Mouse (Mus musculus): ENCODE results near the gene Usp33.

GRCm38 (mm10) chr3:152353434-152354177 is 7.3 kb downstream of the Usp33 start:
- TF ChIP-seq POLR2A (IDR thresholded peaks at IDR 0.05; ENCODE audit: borderline replicate concordance, insufficient read depth, low read length) (no peak), CTCF (IDR thresholded peaks at IDR 0.05; ENCODE audit: borderline replicate concordance, insufficient read depth, low read depth, low read length) (no peak)

All from cerebellum, adult 2 months (tissue).